Mouse (Mus musculus): Measurements from ENCODE around the gene Naaladl2. TPM values are rescaled to one million over a fixed set of nuclear protein-coding genes. Genes with fewer than 3 reads are reported as not detected.

Naaladl2 gene
- total and polyA plus RNA-seq, 3 experiments = 0.13 TPM; not detected in 2

GRCm38 (mm10) chr3:24314658-24315297, 829.3 kb downstream of the Naaladl2 start:
- no peaks in the 10 kb centered on the region for H3K79me2 ChIP-seq (replicated peaks; ENCODE audit: control insufficient read depth, extremely low read depth, insufficient read depth, poor library complexity, severe bottlenecking)
- no peak overlapping the region for H3K4me2 ChIP-seq (ENCODE audit: insufficient read depth, low read depth, poor library complexity, severe bottlenecking)
- no peaks in the 10 kb centered on the region for H3K27me3 ChIP-seq (replicated peaks)
- DNase-seq (ENCODE audit: extremely low read depth) = no peak
- no peak overlapping the region for H3K4me3 ChIP-seq (replicated peaks in 1 of 3; ENCODE audit: low read depth in 2 of 3, low read length in 2 of 3, poor library complexity in 1 of 3)
- no peak overlapping the region for H3K9ac ChIP-seq (ENCODE audit: insufficient read depth, low read depth)
- no peak overlapping the region for H3K27ac ChIP-seq (ENCODE audit: insufficient read depth, low read depth)
- in situ Hi-C loops (cut with MboI; ENCODE audit: low pct_ligation_motif_present, low pct_unique_long_range_greater_than_20kb, low sequenced_read_pairs) (no loop called here), dilution Hi-C loops (cut with MboI; ENCODE audit: extremely low pct_ligation_motif_present, extremely low pct_unique_long_range_greater_than_20kb, low sequenced_read_pairs) (no loop called here)
- H3K36me3 ChIP-seq (replicated peaks in 1 of 2; ENCODE audit: control insufficient read depth in 1 of 2, insufficient read depth in 1 of 2, low read length in 1 of 2) = no peaks in the 10 kb centered on the region
- no peak for TF ChIP-seq ZMIZ1 (IDR thresholded peaks at IDR 0.05; ENCODE audit: low read depth, low read length)
- no peak for TF ChIP-seq BHLHE40 (IDR thresholded peaks at IDR 0.05; ENCODE audit: low read depth, low read length)
- no peak for TF ChIP-seq ETS1 (conservative IDR thresholded peaks at IDR 0.05; ENCODE audit: low read depth, low read length)
- no peak for TF ChIP-seq CTCF (conservative IDR thresholded peaks at IDR 0.05 in 1 of 2, IDR thresholded peaks at IDR 0.05 in 1 of 2; ENCODE audit: low read depth in 2 of 2, low read length in 2 of 2)
- no peak for TF ChIP-seq USF2 (conservative IDR thresholded peaks at IDR 0.05; ENCODE audit: low read depth, low read length)
- TF ChIP-seq RCOR1 (conservative IDR thresholded peaks at IDR 0.05; ENCODE audit: low read depth, low read length) = no peak
- no peak for TF ChIP-seq POLR2A (IDR thresholded peaks at IDR 0.05; ENCODE audit: low read depth, low read length)
- no peak for TF ChIP-seq E2F4 (IDR thresholded peaks at IDR 0.05; ENCODE audit: insufficient replicate concordance, low read depth, low read length)
- no peak for TF ChIP-seq SIN3A (IDR thresholded peaks at IDR 0.05; ENCODE audit: low read length)
- TF ChIP-seq TCF12 (IDR thresholded peaks at IDR 0.05; ENCODE audit: low read depth, low read length) = no peak
- peaks cover 20% of the 10 kb centered on the region for H3K9me3 ChIP-seq (replicated peaks; ENCODE audit: low read length)
- H3K4me1 ChIP-seq (ENCODE audit: control insufficient read depth in 1 of 2, insufficient read depth in 2 of 2) = no peaks in the 10 kb centered on the region

DNA sequence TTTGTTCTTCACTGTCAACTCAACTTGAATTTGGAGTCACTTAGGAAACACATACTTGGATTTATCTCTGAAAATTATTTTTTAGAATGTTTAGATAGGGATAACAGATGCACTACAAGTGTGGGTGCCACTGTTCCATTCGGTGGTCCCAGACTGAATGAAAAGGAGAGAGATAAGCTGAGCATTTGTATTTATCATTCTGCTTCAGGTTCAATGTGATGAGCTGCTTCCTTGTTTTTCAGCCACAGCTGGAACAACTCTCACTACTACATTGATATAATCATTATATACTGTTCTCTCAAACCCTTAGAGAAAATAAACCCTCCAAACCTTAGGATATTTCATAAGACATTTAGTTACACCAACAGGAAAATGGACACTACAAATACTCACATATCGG, 918.6 kb downstream of the Naaladl2 start:
- Histone ChIP-seq H3K27me3 (replicated peaks) (no peaks in the 10 kb centered on the region), H3K4me2 (ENCODE audit: insufficient read depth, low read depth, poor library complexity, severe bottlenecking) (no peak overlapping the region), H3K4me3 (replicated peaks in 1 of 3; ENCODE audit: low read depth in 2 of 3, low read length in 2 of 3, poor library complexity in 1 of 3) (no peak overlapping the region), H3K9me3 (replicated peaks; ENCODE audit: low read length) (peaks cover 6% of the 10 kb centered on the region), H3K4me1 (ENCODE audit: control insufficient read depth in 1 of 2, insufficient read depth in 2 of 2) (no peaks in the 10 kb centered on the region), H3K9ac (ENCODE audit: insufficient read depth, low read depth) (no peak overlapping the region), H3K36me3 (replicated peaks in 1 of 2; ENCODE audit: control insufficient read depth in 1 of 2, insufficient read depth in 1 of 2, low read length in 1 of 2) (no peaks in the 10 kb centered on the region), H3K79me2 (replicated peaks; ENCODE audit: control insufficient read depth, extremely low read depth, insufficient read depth, poor library complexity, severe bottlenecking) (no peaks in the 10 kb centered on the region), H3K27ac (ENCODE audit: insufficient read depth, low read depth) (no peak overlapping the region)
- TF ChIP-seq MXI1 (IDR thresholded peaks at IDR 0.05; ENCODE audit: low read depth, low read length) = no peak
- TF ChIP-seq RAD21 (IDR thresholded peaks at IDR 0.05; ENCODE audit: low read depth, low read length) = no peak
- TF ChIP-seq USF2 (conservative IDR thresholded peaks at IDR 0.05; ENCODE audit: low read depth, low read length) = no peak
- no peak for TF ChIP-seq BHLHE40 (IDR thresholded peaks at IDR 0.05; ENCODE audit: low read depth, low read length)
- TF ChIP-seq HCFC1 (IDR thresholded peaks at IDR 0.05; ENCODE audit: low read depth, low read length) = no peak
- no peak for TF ChIP-seq MAX (IDR thresholded peaks at IDR 0.05; ENCODE audit: low read length)
- no peak for TF ChIP-seq GABPA (IDR thresholded peaks at IDR 0.05; ENCODE audit: insufficient replicate concordance, low read depth, low read length)
- no peak for TF ChIP-seq UBTF (IDR thresholded peaks at IDR 0.05; ENCODE audit: low read depth, low read length)
- TF ChIP-seq ELF1 (IDR thresholded peaks at IDR 0.05; ENCODE audit: low read depth, low read length) = no peak
- TF ChIP-seq RCOR1 (conservative IDR thresholded peaks at IDR 0.05; ENCODE audit: low read depth, low read length) = no peak
- no peak for TF ChIP-seq MEF2A (IDR thresholded peaks at IDR 0.05; ENCODE audit: borderline replicate concordance, low read depth, low read length)
- TF ChIP-seq TCF12 (IDR thresholded peaks at IDR 0.05; ENCODE audit: low read depth, low read length) = no peak
- no peak for TF ChIP-seq CTCF (conservative IDR thresholded peaks at IDR 0.05 in 1 of 2, IDR thresholded peaks at IDR 0.05 in 1 of 2; ENCODE audit: low read depth in 2 of 2, low read length in 2 of 2)
- no peak for TF ChIP-seq POLR2A (IDR thresholded peaks at IDR 0.05; ENCODE audit: low read depth, low read length)
- dilution Hi-C loops (cut with MboI; ENCODE audit: extremely low pct_ligation_motif_present, extremely low pct_unique_long_range_greater_than_20kb, low sequenced_read_pairs) = no loop called here
- no peak for DNase-seq (ENCODE audit: extremely low read depth)
- in situ Hi-C loops (cut with MboI; ENCODE audit: low pct_ligation_motif_present, low pct_unique_long_range_greater_than_20kb, low sequenced_read_pairs) = no loop called here

Measured in CH12.LX (cell line).